Mouse (Mus musculus): Measurements from ENCODE around the gene Suox. TPM values are rescaled to one million over a fixed set of nuclear protein-coding genes. Genes with fewer than 3 reads are reported as not detected.

The Suox gene
- polyA plus RNA-seq, 1 experiment, result 0.04 TPM

- no peak for TF ChIP-seq TAL1 (IDR thresholded peaks at IDR 0.05; ENCODE audit: low read length)
- TF ChIP-seq GATA1 (IDR thresholded peaks at IDR 0.05; ENCODE audit: low read length), result no peak
- no peak overlapping the region for H3K4me3 ChIP-seq (replicated peaks)
- peaks cover 60% of the 10 kb centered on the region for H3K4me1 ChIP-seq (ENCODE audit: control insufficient read depth)
- peaks cover 43% of the 10 kb centered on the region for H3K27me3 ChIP-seq (ENCODE audit: control insufficient read depth)
- peaks cover 3% of the 10 kb centered on the region; the same call in 1 of the 2 replicates for H3K36me3 ChIP-seq (ENCODE audit: control insufficient read depth)
- H3K9me3 ChIP-seq (ENCODE audit: control insufficient read depth, low read length), result no peaks in the 10 kb centered on the region; the same call in 1 of the 2 replicates
These were observed 8.1 kb downstream of the Suox start for GRCm38 (mm10) chr10:128665806-128666205.

- Histone ChIP-seq H3K4me3 (replicated peaks) (peak overlapping the region; percentile 16), H3K9me3 (ENCODE audit: control insufficient read depth, low read length) (no peaks in the 10 kb centered on the region; the same call in 1 of the 2 replicates), H3K36me3 (ENCODE audit: control insufficient read depth) (no peaks in the 10 kb centered on the region; the same call in 1 of the 2 replicates), H3K27me3 (ENCODE audit: control insufficient read depth) (peaks cover 43% of the 10 kb centered on the region), H3K4me1 (ENCODE audit: control insufficient read depth) (peaks cover 60% of the 10 kb centered on the region)
- no peak for TF ChIP-seq GATA1 (IDR thresholded peaks at IDR 0.05; ENCODE audit: low read length)
- TF ChIP-seq TAL1 (IDR thresholded peaks at IDR 0.05; ENCODE audit: low read length), result no peak
These were observed 8.6 kb downstream of the Suox start for GRCm38 (mm10) chr10:128665307-128665706.

GRCm38 (mm10) chr10:128664808-128665207 is 9.1 kb downstream of the Suox start:
- Histone ChIP-seq H3K4me1 (ENCODE audit: control insufficient read depth) (peaks cover 60% of the 10 kb centered on the region), H3K4me3 (replicated peaks) (peak overlapping the region; percentile 22), H3K27me3 (ENCODE audit: control insufficient read depth) (peaks cover 42% of the 10 kb centered on the region), H3K9me3 (ENCODE audit: control insufficient read depth, low read length) (no peaks in the 10 kb centered on the region; the same call in 1 of the 2 replicates), H3K36me3 (ENCODE audit: control insufficient read depth) (no peaks in the 10 kb centered on the region)
- TF ChIP-seq GATA1 (IDR thresholded peaks at IDR 0.05; ENCODE audit: low read length) (peak; percentile 16; the same call in 1 of the 2 replicates), TAL1 (IDR thresholded peaks at IDR 0.05; ENCODE audit: low read length) (peak; percentile 50)

GRCm38 (mm10) chr10:128663441-128664220 is 10.2 kb downstream of the Suox start:
- TF ChIP-seq TAL1 (IDR thresholded peaks at IDR 0.05; ENCODE audit: low read length) (no peak), GATA1 (IDR thresholded peaks at IDR 0.05; ENCODE audit: low read length) (no peak)
- no peak overlapping the region for H3K4me3 ChIP-seq (replicated peaks)
- H3K27me3 ChIP-seq (ENCODE audit: control insufficient read depth), result peaks cover 42% of the 10 kb centered on the region
- no peaks in the 10 kb centered on the region for H3K36me3 ChIP-seq (ENCODE audit: control insufficient read depth)
- peaks cover 52% of the 10 kb centered on the region for H3K4me1 ChIP-seq (ENCODE audit: control insufficient read depth)
- no peaks in the 10 kb centered on the region; the same call in 1 of the 2 replicates for H3K9me3 ChIP-seq (ENCODE audit: control insufficient read depth, low read length)

- peaks cover 41% of the 10 kb centered on the region for H3K27me3 ChIP-seq (ENCODE audit: control insufficient read depth)
- H3K4me1 ChIP-seq (ENCODE audit: control insufficient read depth), result peaks cover 48% of the 10 kb centered on the region
- no peak overlapping the region for H3K4me3 ChIP-seq (replicated peaks)
- H3K9me3 ChIP-seq (ENCODE audit: control insufficient read depth, low read length), result no peaks in the 10 kb centered on the region
- H3K36me3 ChIP-seq (ENCODE audit: control insufficient read depth), result no peaks in the 10 kb centered on the region
- no peak for TF ChIP-seq TAL1 (IDR thresholded peaks at IDR 0.05; ENCODE audit: low read length)
- 0 out of 2 replicates have a peak, but pooled peaks have one; percentile 30 for TF ChIP-seq GATA1 (IDR thresholded peaks at IDR 0.05; ENCODE audit: low read length)
These were observed 11.4 kb downstream of the Suox start for GRCm38 (mm10) chr10:128662465-128662864.

GRCm38 (mm10) chr10:128659490-128659889 is 14.4 kb downstream of the Suox start:
- Histone ChIP-seq H3K4me3 (replicated peaks) (no peak overlapping the region), H3K27me3 (ENCODE audit: control insufficient read depth) (peaks cover 44% of the 10 kb centered on the region), H3K9me3 (ENCODE audit: control insufficient read depth, low read length) (no peaks in the 10 kb centered on the region), H3K36me3 (ENCODE audit: control insufficient read depth) (no peaks in the 10 kb centered on the region), H3K4me1 (ENCODE audit: control insufficient read depth) (peaks cover 31% of the 10 kb centered on the region)
- no peak for TF ChIP-seq GATA1 (IDR thresholded peaks at IDR 0.05; ENCODE audit: low read length)
- TF ChIP-seq TAL1 (IDR thresholded peaks at IDR 0.05; ENCODE audit: low read length), result no peak

- TF ChIP-seq GATA1 (IDR thresholded peaks at IDR 0.05; ENCODE audit: low read length) (no peak), TAL1 (IDR thresholded peaks at IDR 0.05; ENCODE audit: low read length) (no peak)
- Histone ChIP-seq H3K36me3 (ENCODE audit: control insufficient read depth) (no peaks in the 10 kb centered on the region), H3K27me3 (ENCODE audit: control insufficient read depth) (peaks cover 56% of the 10 kb centered on the region), H3K4me1 (ENCODE audit: control insufficient read depth) (peaks cover 14% of the 10 kb centered on the region), H3K4me3 (replicated peaks) (no peak overlapping the region), H3K9me3 (ENCODE audit: control insufficient read depth, low read length) (no peaks in the 10 kb centered on the region)
These were observed 16.0 kb downstream of the Suox start for GRCm38 (mm10) chr10:128657844-128658243.

GRCm38 (mm10) chr10:128656731-128657130 is 17.1 kb downstream of the Suox start:
- Histone ChIP-seq H3K36me3 (ENCODE audit: control insufficient read depth) (no peaks in the 10 kb centered on the region), H3K9me3 (ENCODE audit: control insufficient read depth, low read length) (no peaks in the 10 kb centered on the region), H3K27me3 (ENCODE audit: control insufficient read depth) (peaks cover 56% of the 10 kb centered on the region), H3K4me1 (ENCODE audit: control insufficient read depth) (peaks cover 8% of the 10 kb centered on the region), H3K4me3 (replicated peaks) (no peak overlapping the region)
- TF ChIP-seq GATA1 (IDR thresholded peaks at IDR 0.05; ENCODE audit: low read length) (no peak), TAL1 (IDR thresholded peaks at IDR 0.05; ENCODE audit: low read length) (no peak)

- Histone ChIP-seq H3K27me3 (ENCODE audit: control insufficient read depth) (peaks cover 53% of the 10 kb centered on the region), H3K36me3 (ENCODE audit: control insufficient read depth) (no peaks in the 10 kb centered on the region), H3K9me3 (ENCODE audit: control insufficient read depth, low read length) (no peaks in the 10 kb centered on the region), H3K4me3 (replicated peaks) (no peak overlapping the region), H3K4me1 (ENCODE audit: control insufficient read depth) (peaks cover 8% of the 10 kb centered on the region)
- TF ChIP-seq GATA1 (IDR thresholded peaks at IDR 0.05; ENCODE audit: low read length) (no peak), TAL1 (IDR thresholded peaks at IDR 0.05; ENCODE audit: low read length) (no peak)
These were observed 18.6 kb downstream of the Suox start for GRCm38 (mm10) chr10:128655254-128655653.

Measured in erythroblast, embryonic 14.5 days (primary cell).